Mouse (Mus musculus): Measurements from ENCODE around the gene Ttc7b. TPM values are rescaled to one million over a fixed set of nuclear protein-coding genes. Genes with fewer than 3 reads are reported as not detected.

Gene Ttc7b
- total RNA-seq, 4 experiments from 2014 or later: 134 to 191 (median 150) TPM

DNA sequence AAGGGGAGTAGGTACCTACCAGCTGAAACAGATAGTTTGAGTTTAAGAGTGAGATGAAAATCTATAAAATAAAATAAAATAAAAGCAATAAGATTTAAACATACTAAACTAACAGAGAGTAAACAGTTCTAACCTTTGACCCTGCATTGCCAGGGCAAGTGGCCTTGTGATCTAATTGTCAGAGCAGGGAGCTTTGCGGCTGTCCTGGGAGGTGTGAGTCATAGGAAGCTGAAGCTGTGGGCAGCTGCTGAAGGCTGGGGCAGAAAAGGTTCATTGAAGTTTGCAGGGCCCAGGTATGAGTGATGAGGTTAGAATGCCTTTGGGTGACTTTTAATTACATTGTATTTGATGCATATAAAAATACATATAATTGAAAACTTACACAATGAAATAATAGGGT, 5.3 kb upstream of the Ttc7b start:
- DNase-seq (ENCODE audit: low spot score in 2 of 2): no peak

DNA sequence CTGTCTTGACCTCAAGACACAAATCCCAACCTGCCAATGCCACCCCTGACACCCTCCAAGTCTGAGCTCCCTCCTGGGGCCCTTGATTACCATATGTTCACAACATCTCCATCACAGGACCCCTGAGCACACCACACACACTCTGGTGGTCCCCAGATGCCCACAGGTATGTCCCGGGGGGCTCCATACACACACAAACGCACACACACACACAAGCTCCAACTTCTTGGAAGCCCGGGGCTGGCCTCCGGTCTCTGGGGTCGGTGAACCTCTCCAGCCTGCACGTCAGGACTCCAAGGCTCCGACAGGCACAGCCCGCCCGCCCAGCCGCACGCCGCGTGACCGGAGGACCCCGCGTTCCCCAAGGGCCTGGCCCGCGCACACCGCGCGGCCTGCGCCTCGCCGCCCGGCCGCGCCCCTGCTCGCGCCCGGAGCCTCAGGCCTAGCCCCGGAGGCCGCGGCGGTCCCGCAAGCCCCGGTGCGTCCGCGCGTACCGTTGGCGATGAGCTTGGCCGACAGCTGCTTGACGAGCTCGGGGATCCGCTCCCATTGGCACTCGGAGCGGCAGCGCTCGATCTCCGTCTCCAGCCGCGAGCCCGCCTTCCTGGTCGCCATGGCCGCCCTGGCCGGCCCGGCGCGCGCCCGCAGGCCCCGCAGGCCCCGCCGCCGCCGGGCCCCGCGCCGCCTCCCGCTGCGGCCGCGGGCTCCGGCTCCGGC, 391 bp downstream of the Ttc7b start:
- peak; percentile 33 to 59 for DNase-seq (ENCODE audit: low spot score in 2 of 2)

DNA sequence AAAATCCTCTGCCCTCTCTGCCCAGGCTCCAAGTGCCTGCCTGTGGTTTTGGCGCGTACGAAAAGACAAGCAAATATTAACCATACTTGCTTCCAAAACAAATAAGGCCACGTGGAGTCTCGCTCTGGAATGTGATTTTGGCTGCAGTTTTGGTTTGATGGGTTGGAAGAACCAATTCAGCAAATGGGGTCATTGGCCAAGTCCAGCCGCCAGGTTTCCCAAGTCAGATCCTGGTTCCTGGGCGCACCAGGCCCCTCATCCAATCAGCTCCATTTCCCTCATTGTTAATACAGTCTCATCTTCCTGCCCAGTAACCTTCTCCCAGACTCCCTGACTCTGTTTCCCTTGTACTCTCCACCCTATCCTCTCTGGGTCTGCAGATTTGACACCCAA, 946 bp downstream of the Ttc7b start:
- DNase-seq (ENCODE audit: low spot score in 2 of 2): no peak

DNA sequence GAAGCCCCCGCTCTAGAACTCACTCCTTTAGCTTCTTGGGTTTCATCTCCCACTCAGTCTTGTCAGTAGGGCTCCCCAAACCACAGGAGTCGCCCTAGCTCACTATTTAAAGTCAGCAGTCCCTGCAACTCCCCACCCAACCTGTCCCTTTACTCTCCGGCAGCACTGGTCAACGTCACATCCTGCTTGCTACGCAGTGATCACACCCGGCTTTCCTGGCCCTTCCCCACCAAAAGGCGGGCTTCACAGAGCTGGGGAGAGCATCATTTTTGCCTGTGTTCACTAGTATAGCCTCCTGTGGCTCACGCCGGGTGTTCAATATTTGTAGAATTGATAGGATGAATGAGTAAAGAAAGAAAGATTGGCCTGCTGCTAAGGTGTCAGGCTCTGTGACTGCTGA, 3.3 kb downstream of the Ttc7b start:
- DNase-seq (ENCODE audit: low spot score in 2 of 2): no peak

DNA sequence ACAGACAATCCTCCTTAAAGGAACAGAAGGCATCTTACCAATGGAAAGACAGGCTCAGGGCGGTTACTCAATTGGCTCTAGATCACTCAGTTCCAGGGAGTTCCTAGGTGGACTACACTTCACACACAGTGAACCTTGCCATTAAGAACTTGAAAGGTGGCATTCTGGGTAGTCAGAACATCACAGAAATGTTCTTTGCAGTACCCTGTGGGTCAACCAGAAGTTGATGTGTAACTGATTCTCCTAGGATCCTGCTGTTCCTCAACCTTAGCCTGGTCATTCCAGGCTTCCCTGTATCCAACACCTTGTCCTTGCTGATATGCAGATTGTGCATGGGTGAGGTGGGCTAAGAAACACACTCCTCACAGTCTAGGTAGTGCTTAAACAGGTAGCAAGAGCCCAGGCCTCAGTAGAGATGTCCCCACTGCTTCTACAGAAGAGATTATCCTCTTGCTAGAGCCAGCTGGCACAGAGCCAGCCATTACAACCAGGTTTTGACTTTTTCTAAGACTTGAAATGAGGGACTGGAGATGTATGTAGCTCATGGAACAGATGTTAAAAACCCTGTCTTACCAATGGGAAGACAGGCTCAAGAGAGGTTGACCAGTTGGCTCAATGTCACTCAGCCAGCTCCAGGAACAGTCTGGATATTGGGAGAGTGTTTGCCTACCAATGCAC, 4.3 kb downstream of the Ttc7b start:
- no peak for DNase-seq (ENCODE audit: low spot score in 2 of 2)

DNA sequence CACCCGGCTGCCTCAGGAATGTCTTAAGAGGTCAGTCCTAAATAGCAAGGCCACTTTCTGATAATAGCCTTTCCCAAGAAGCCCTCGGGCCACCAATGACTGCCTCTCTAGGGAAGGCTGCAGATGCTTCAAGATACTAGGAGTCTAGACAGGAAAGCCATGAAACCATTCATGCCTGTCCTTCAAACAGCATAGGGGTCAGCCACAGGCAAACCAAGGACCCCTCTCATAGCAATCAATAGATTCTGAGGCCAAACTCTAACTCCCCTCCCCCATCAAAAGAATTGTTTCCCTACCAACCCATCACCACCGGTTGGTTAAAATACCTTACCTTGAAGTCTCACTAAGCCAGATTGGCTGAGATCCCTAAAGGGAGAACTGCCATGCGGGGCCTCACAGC, 5.1 kb downstream of the Ttc7b start:
- DNase-seq (ENCODE audit: low spot score in 2 of 2): no peak

DNA sequence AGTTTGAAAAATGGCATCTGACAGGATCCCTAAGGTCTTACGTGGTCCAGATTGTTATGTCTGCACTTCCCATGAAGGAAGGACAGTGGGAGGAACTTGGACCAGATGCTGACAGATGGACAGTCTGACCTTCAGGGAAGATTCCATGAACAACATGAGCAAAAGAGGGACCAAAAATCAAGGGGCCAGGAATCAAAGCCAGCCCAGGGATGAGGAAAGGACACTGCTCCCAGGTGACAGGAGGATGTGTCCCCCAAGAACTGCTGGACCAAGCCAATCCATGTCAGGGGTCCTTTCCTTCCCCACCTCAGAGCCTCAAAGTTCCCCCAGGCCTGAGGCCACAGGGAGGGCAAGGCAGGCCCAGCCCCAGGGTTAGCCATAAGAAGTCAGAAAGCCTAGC, 6.0 kb downstream of the Ttc7b start:
- DNase-seq (ENCODE audit: low spot score in 2 of 2): no peak

DNA sequence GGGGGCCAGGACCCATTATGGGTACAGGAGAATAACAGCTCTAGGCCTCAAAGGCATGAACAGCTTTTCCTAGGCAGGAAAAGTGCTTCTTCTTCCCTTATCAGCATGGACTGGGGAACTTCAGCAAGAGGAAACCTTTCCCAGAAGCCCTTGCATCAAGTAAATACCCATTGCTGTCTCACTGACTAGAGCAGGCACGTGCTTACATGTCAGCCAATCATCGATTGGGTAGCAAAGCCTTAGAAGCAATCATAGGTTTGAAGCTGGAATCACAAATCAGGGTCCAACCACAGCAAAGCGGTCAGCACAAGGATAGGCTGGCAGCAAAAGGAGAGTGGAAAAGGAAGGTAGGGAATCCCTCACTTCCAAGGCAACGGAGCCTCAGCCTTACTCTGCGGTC, 7.5 kb downstream of the Ttc7b start:
- no peak for DNase-seq (ENCODE audit: low spot score in 2 of 2)

DNA sequence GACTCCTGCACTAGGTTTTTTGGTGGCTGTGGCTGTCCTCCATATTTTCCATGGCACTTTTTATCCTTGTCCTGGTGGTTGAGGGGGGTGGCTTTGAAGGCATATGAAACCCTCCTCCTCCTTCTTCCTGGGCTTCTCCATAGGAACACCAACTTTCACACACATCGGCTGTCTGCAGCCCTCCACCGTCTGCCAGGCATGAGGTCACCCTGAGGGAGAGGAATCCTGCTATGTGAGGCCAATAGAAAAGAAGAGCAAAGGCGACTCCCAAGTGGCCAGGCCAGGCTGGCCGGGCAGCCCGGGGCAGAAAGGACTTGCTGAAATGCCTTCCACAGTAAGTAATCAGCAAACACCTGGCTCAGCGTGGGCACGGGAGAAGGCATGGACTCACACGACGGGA, 8.0 kb downstream of the Ttc7b start:
- DNase-seq (ENCODE audit: low spot score in 2 of 2): peak in 1 of 2 experiments; percentile 38

DNA sequence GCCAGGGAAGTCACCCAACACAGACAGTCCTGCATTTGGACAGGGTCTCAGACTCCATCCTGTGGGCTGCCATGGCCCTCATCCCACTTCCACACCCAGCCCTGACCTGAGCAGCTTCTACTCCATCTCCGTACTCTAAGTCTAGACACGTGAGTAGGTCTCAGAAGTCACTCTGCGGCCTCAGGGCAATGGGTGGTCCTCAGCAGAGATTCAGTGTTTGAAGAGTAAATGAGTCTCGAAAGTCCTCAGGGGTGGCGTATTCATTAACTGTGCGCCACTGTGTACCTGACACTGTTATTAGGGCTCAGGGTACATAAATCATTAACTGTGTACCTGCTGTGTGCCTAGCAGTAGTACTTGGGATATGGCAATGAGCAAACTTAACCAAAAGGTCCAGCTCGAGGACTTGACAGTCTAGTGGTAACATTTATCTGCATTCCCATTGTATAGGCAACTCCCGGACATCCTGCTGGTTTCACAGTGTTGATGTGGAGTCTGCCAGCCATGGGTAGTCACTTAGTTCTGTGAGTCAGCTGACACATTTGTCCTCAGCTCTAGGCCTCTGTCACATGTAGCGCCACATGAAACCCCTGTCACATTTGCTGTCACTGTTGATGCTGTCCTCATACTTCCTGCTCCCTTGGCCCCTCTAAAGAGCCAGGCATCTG, 10.9 kb downstream of the Ttc7b start:
- no peak for DNase-seq (ENCODE audit: low spot score in 2 of 2)

DNA sequence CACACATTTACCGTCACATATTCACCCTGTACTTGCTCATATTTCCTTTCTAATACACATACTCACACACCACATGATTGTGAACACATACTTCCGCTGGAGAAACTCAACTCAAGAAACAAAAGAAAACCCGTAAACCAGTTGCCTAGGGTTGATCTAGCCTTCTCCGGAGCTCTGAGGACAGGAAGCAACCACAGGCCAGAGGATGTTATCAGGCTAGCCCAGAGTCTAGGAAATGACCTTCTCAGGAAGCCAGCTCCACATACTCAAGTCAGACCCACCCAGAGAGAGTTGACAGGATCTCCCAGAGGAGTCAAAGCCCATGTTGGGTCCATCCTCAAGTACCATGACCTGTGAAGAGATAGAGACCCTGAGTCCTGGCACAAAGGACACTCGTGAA, 12.0 kb downstream of the Ttc7b start:
- DNase-seq (ENCODE audit: low spot score in 2 of 2): no peak

DNA sequence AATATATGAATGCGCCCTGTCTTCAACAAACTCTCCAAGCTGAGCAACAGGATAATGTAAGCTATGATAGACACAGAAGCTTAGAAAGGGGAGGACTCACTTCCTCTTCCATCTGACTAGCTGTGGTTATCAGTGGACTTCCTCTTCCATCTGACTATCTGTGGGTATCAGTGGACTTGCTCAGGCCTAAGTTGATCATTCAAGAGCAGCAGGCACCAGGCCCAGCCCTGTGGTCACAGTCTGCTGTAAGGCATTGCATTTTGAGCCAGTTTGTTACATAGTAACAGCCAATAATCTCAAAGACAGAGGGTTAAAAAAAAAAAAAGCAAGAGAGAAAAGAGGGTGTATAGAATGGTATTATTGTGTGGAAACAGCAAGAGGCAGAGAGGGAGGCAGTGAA, 15.1 kb downstream of the Ttc7b start:
- DNase-seq (ENCODE audit: low spot score in 2 of 2): no peak

DNA sequence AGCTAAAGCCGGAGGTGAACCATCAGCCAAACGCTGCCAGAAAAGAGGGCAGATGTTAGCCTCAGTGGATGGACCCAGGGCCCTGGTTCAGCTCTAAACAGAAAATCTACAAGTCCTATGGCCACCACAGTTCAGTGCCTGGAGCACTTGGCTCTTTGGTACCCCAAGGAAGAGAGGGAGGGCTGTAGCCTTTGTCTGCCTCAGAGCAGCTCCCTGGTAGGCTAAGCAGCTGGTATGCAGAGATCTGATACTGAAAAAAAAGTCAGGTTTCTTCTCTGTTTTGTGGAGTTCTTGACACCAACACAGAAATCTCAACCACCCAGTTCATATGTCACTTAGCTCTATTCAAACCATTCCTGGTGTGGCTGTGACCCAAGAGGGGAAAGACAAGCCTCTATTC, 16.0 kb downstream of the Ttc7b start:
- DNase-seq (ENCODE audit: low spot score in 2 of 2): no peak

DNA sequence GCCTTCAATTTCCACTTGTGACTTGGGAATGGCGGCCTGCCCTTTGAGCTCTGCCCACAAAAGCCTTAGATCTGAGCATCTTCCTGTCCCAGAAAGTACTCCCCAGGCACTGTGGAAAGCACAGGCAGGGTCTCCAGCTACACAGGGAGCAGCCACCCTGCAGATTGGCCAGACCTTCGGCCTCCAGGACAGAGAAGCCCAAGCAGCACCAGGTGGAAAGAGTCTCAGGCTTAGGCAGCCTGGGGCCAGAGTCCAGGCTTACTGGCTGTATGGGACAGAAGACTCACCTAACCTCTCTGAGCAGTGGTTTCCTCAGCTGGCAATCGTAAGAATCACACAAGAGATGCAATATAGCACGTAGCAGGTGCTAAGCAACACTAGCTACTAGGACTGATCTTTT, 17.0 kb downstream of the Ttc7b start:
- no peak for DNase-seq (ENCODE audit: low spot score in 2 of 2)

DNA sequence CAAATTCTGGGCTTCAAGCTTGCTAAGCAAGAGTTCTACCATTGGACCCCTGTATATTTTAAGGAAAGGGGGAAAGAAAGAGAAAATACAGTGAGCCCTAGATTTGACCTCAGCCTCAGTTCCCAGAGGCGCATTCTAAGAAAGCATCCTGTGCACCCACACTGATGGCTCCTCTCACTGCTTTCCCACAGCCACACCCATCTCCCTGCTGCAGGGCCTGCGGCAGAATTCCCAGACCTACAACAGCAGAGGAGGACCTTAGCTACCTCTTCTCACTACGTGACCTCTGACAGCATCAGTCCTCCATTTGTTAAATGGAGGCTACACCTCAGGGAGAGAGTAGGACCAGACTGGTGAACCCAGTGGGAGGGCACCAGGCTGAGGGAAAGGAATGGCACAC, 18.1 kb downstream of the Ttc7b start:
- DNase-seq (ENCODE audit: low spot score in 2 of 2): no peak

DNA sequence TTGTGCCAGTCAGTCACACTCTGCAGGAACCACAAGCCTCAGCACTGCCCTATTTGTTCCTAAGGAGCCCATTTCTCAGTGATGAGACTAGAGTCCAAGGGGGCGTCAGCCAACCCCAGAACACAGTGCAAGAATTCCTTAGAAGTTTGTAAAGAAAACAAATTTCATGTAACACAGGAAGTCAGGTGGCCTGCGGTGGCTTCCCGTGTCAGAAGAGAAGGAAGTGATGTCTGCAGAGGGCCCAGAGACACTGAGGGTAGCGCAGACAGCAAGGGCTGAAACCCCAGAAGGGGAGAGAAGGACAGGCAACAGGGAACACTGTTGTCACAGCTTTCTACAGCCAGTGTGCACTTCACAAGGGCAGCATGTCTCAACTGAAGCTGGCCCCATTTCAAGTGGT, 19.4 kb downstream of the Ttc7b start:
- no peak for DNase-seq (ENCODE audit: low spot score in 2 of 2)

DNA sequence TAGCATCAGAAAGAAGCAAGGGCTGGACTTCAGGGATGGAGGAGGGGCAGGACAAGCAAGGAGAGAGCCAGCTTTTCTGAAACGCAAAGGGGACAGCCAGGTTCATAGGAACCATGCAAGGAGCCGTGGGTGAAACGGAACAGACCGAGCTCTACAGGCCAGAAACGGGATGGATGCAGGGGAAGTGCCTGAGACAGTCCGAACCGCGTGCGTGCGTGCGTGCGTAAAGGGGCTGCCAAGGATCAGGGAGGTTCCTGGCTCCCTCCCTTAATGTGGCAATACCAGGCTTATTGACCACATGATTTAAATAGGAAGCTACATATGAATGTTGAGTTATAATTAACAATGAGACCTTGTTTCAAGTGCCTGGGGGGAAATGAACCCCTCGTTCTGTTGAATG, 21.2 kb downstream of the Ttc7b start:
- DNase-seq (ENCODE audit: low spot score in 2 of 2): no peak

DNA sequence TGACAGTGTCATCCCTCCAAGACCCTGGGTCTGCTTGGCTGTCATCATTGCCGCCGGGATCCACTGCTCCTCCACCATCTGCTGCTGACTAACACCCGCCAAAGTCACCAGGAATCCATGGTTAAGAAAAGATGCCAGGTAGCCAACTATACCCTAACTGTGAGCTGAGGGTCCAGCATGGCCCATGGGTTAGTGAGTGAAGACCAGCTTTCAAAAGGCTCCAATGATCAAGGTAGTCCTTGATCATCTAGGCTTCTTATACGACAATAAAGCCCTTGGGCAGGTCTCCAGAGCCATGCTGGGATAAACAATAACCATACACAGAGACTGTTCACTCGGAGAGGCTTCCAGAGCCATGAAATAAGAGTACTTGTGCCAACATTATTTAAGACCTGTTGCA, 22.6 kb downstream of the Ttc7b start:
- no peak for DNase-seq (ENCODE audit: low spot score in 2 of 2)

DNA sequence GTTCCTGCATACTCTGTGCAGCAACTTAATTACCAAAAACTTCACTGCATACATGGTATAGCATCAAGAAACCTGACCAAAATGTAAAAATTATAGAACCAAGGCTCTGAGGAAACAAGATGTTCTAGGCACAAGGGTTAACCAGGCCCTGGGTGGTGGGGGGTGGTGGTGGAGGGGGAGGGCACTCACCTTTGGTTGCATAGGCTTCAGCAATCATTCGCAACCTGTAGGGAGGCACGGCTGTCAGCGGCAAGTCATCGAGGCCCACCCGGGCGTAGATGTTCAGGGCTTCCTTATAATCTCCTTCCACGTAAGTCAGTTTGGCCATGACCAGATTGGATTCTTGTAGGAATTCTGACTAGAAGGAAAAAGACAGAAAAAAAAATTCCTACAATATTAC, 25.5 kb downstream of the Ttc7b start:
- DNase-seq (ENCODE audit: low spot score in 2 of 2): no peak

DNA sequence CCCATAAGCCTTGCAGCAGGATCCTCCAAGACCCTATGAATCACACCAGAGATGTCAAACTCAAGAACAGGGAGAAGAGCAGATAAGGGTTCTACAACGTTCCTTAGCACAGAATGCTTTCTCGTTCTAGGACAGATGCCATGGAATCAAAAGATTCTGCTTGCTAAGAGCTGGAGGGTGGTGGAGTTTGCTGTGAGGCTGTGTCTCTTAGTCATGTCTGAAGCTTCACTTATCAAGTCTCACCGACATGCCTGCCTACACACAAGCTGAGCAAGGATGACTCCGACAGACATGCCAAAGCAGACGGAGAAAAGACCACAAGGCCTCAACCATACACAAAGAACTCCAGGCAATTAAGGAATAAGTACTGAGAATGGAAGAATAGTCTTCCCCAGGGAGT, 27.4 kb downstream of the Ttc7b start:
- DNase-seq (ENCODE audit: low spot score in 2 of 2): no peak

DNA sequence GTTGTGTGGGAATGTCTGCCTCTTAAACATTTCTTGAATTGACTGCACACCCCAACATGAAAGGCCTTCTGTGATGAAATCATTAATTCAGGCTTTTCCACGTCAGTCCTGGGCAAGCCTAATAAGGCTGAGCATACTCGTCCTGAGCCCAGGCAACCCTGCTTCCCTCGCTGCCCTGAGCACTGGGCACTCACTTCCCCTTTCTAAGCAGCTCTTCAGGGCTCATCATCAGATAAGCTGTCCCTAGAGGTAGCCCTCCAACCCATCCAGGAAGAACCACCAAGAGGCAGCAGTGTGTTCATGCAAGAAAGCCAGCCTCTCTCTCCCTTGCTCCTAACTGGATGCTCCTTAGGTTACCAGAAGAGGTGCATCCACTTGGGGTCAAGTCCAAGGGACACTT, 27.9 kb downstream of the Ttc7b start:
- no peak for DNase-seq (ENCODE audit: low spot score in 2 of 2)

DNA sequence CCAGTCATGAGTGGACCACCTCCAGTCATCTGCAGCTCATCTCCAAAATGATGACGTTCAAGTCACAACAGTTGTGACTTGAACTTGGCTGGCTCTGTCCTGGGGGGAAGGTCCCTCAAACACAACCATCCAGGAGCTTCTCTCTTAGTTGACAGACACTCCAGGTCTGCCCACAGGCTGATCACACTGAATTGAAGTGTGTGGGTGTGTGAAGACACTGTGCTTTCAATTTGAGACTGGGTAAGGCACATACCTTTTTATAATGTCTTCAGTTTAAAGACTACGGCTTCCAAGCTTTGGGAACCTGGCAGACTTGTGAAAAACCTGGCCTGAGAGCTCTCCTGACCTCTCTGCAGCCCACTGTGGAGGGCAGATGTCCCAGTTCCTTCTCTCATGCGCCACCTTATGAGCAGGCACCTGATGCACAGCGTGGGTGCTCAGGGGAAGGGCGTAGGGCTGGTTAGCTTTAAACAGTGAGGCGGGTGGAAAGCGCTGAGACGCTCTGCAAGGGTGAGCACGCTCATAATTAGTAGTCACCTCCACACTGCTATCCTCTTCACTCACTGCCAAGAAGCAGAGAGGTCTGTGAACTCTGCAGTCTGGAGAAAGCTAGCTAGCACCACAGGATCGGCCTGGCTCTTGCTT, 28.5 kb downstream of the Ttc7b start:
- DNase-seq (ENCODE audit: low spot score in 2 of 2): no peak

All from gastrocnemius, adult 8-10 months (tissue).